21 mouse cellular contexts compared by ENCODE assay signal in genomic region chr3:102687852-102688251, GRCm38 (mm10). TPM values are rescaled to one million over a fixed set of nuclear protein-coding genes. Genes with fewer than 3 reads are reported as not detected.
DNase-seq lines count a peak whose midpoint lies in the region; ATAC-seq and TF ChIP-seq lines count a peak whose summit lies in the region.
"Had no signal": no experiment of that assay in that cellular context is flagged by ENCODE, and none has a peak within 500 bp of the region (broad histone marks: within the 10 kb centered on the region; RNA-seq: fewer than 3 reads in every experiment).

No protein-coding gene starts in this region.

- no peak for TF ChIP-seq EP300 in stomach, postnatal 0 days (optimal IDR thresholded peaks at IDR 0.05)

- DNase-seq in embryonic facial prominence, embryonic 11.5 days (ENCODE audit: low spot score): peak; percentile 52
- no peak for DNase-seq in embryonic facial prominence, embryonic 10.5 days (ENCODE audit: low spot score)
- no peak for DNase-seq in stomach, postnatal 0 days (ENCODE audit: low spot score)
- DNase-seq in cerebellum, adult 11 months: no peak
- DNase-seq in left cerebral cortex, adult 18-20 months (ENCODE audit: low spot score in 2 of 2): no peak
- DNase-seq in right cerebral cortex, postnatal 4 days: no peak
- DNase-seq: adrenal gland, postnatal 10 days; adrenal gland, postnatal 36 days; cerebellum, adult 2 months; cerebellum, adult 9-11 months; cerebellum, postnatal 25 days; gastrocnemius, postnatal 10 days; gastrocnemius, postnatal 36 days had no signal

- no peak overlapping the region for H3K9ac ChIP-seq in embryonic facial prominence, embryonic 11.5 days (replicated peaks; ENCODE audit: low read length)
- no peak overlapping the region for H3K9ac ChIP-seq in stomach, embryonic 14.5 days (replicated peaks; ENCODE audit: low read depth, low read length)
- no peak overlapping the region for H3K9ac ChIP-seq in stomach, postnatal 0 days (ENCODE audit: low read length)
- H3K9ac ChIP-seq in embryonic facial prominence, embryonic 15.5 days: no peak overlapping the region
- H3K9ac ChIP-seq: hindbrain, embryonic 12.5 days; hindbrain, embryonic 15.5 days had no signal

- H3K4me1 ChIP-seq in embryonic facial prominence, embryonic 11.5 days (ENCODE audit: control insufficient read depth, insufficient read depth, low read length): no peaks in the 10 kb centered on the region
- peaks cover 19% of the 10 kb centered on the region for H3K4me1 ChIP-seq in embryonic facial prominence, embryonic 10.5 days
- peaks cover 8% of the 10 kb centered on the region for H3K4me1 ChIP-seq in stomach, embryonic 14.5 days (ENCODE audit: control insufficient read depth, insufficient read depth, low read length)
- H3K4me1 ChIP-seq in stomach, postnatal 0 days (replicated peaks; ENCODE audit: control insufficient read depth, insufficient read depth): no peaks in the 10 kb centered on the region
- peaks cover 30% of the 10 kb centered on the region for H3K4me1 ChIP-seq in embryonic facial prominence, embryonic 15.5 days
- H3K4me1 ChIP-seq: hindbrain, embryonic 12.5 days had no signal

- no peaks in the 10 kb centered on the region for H3K36me3 ChIP-seq in embryonic facial prominence, embryonic 11.5 days (replicated peaks; ENCODE audit: control insufficient read depth, insufficient read depth, low read depth, low read length)
- no peaks in the 10 kb centered on the region for H3K36me3 ChIP-seq in embryonic facial prominence, embryonic 10.5 days (replicated peaks)
- no peaks in the 10 kb centered on the region for H3K36me3 ChIP-seq in stomach, embryonic 14.5 days (ENCODE audit: control insufficient read depth, insufficient read depth, low read length)
- no peaks in the 10 kb centered on the region for H3K36me3 ChIP-seq in stomach, postnatal 0 days (ENCODE audit: control insufficient read depth, insufficient read depth, low read length)
- no peaks in the 10 kb centered on the region for H3K36me3 ChIP-seq in embryonic facial prominence, embryonic 15.5 days
- H3K36me3 ChIP-seq: G1E; hindbrain, embryonic 12.5 days; hindbrain, embryonic 15.5 days had no signal

- H3K27ac ChIP-seq in embryonic facial prominence, embryonic 11.5 days (replicated peaks; ENCODE audit: low read depth, low read length): no peak overlapping the region
- H3K27ac ChIP-seq in embryonic facial prominence, embryonic 10.5 days (replicated peaks): no peak overlapping the region
- peak overlapping the region; percentile 11; the same call in 1 of the 2 replicates for H3K27ac ChIP-seq in stomach, embryonic 14.5 days (ENCODE audit: low read length)
- H3K27ac ChIP-seq in stomach, postnatal 0 days (replicated peaks): no peak overlapping the region
- H3K27ac ChIP-seq in embryonic facial prominence, embryonic 15.5 days (replicated peaks): peak overlapping the region; percentile 31; the same call in 1 of the 2 replicates
- H3K27ac ChIP-seq: hindbrain, embryonic 12.5 days; hindbrain, embryonic 15.5 days had no signal

- H3K4me3 ChIP-seq in embryonic facial prominence, embryonic 11.5 days (ENCODE audit: low read depth, low read length): no peak overlapping the region
- no peak overlapping the region for H3K4me3 ChIP-seq in embryonic facial prominence, embryonic 10.5 days
- no peak overlapping the region for H3K4me3 ChIP-seq in stomach, embryonic 14.5 days (ENCODE audit: low read depth, low read length)
- H3K4me3 ChIP-seq in stomach, postnatal 0 days (ENCODE audit: low read depth, low read length): no peak overlapping the region
- H3K4me3 ChIP-seq in embryonic facial prominence, embryonic 15.5 days (replicated peaks): no peak overlapping the region
- H3K4me3 ChIP-seq: hindbrain, embryonic 12.5 days; hindbrain, embryonic 15.5 days had no signal

- no peak overlapping the region for H3K4me2 ChIP-seq in embryonic facial prominence, embryonic 11.5 days (ENCODE audit: low read depth, low read length)
- H3K4me2 ChIP-seq in stomach, embryonic 14.5 days (replicated peaks; ENCODE audit: low read depth, low read length): no peak overlapping the region
- no peak overlapping the region for H3K4me2 ChIP-seq in stomach, postnatal 0 days (replicated peaks; ENCODE audit: low read depth)
- no peak overlapping the region for H3K4me2 ChIP-seq in embryonic facial prominence, embryonic 15.5 days (replicated peaks)
- H3K4me2 ChIP-seq: heart, embryonic 11.5 days; hindbrain, embryonic 12.5 days; hindbrain, embryonic 15.5 days had no signal

- H3K27me3 ChIP-seq in embryonic facial prominence, embryonic 11.5 days (ENCODE audit: control insufficient read depth, insufficient read depth, low read length): no peaks in the 10 kb centered on the region
- H3K27me3 ChIP-seq in embryonic facial prominence, embryonic 10.5 days (replicated peaks; ENCODE audit: low read depth, poor library complexity, severe bottlenecking): no peaks in the 10 kb centered on the region
- H3K27me3 ChIP-seq in stomach, embryonic 14.5 days (ENCODE audit: control insufficient read depth, insufficient read depth, low read length): no peaks in the 10 kb centered on the region
- no peaks in the 10 kb centered on the region for H3K27me3 ChIP-seq in stomach, postnatal 0 days (ENCODE audit: control insufficient read depth, insufficient read depth, low read length)
- H3K27me3 ChIP-seq in embryonic facial prominence, embryonic 15.5 days: no peaks in the 10 kb centered on the region
- H3K27me3 ChIP-seq: hindbrain, embryonic 15.5 days; Patski had no signal

- no peak for TF ChIP-seq CTCF in stomach, postnatal 0 days (IDR thresholded peaks at IDR 0.05; ENCODE audit: low read depth)

- H3K9me3 ChIP-seq in embryonic facial prominence, embryonic 11.5 days (replicated peaks; ENCODE audit: control insufficient read depth, low read length): no peaks in the 10 kb centered on the region
- H3K9me3 ChIP-seq in embryonic facial prominence, embryonic 10.5 days: no peaks in the 10 kb centered on the region
- no peaks in the 10 kb centered on the region for H3K9me3 ChIP-seq in stomach, embryonic 14.5 days (ENCODE audit: control insufficient read depth, low read depth, low read length)
- no peaks in the 10 kb centered on the region for H3K9me3 ChIP-seq in stomach, postnatal 0 days (ENCODE audit: control insufficient read depth, low read length)
- no peaks in the 10 kb centered on the region for H3K9me3 ChIP-seq in embryonic facial prominence, embryonic 15.5 days (replicated peaks)
- H3K9me3 ChIP-seq: G1E; hindbrain, embryonic 12.5 days; hindbrain, embryonic 15.5 days had no signal

- 57% methylated on average over 8 of the region's 8 CpGs for WGBS in embryonic facial prominence, embryonic 11.5 days
- WGBS in embryonic facial prominence, embryonic 10.5 days: 61% methylated on average over 8 of the region's 8 CpGs
- 45% methylated on average over 8 of the region's 8 CpGs for WGBS in stomach, embryonic 14.5 days
- 43% methylated on average over 8 of the region's 8 CpGs for WGBS in stomach, postnatal 0 days
- 19% methylated on average over 8 of the region's 8 CpGs for WGBS in embryonic facial prominence, embryonic 15.5 days

- ATAC-seq in embryonic facial prominence, embryonic 11.5 days (replicated peaks; ENCODE audit: insufficient number of reproducible peaks, low FRiP score, low TSS enrichment, low read depth): no peak
- no peak for ATAC-seq in stomach, embryonic 14.5 days (ENCODE audit: insufficient number of reproducible peaks, insufficient read depth, low FRiP score, low read depth)
- no peak for ATAC-seq in stomach, postnatal 0 days (ENCODE audit: low FRiP score, low TSS enrichment)
- ATAC-seq in embryonic facial prominence, embryonic 15.5 days (ENCODE audit: insufficient number of reproducible peaks, low FRiP score, low TSS enrichment, low read depth): no peak
- ATAC-seq: forebrain, embryonic 14.5 days; Patski had no signal

RNA-seq across cellular contexts. Expression of gene Tspan2, which starts 46.5 kb away (rescaled TPM):
- polyA plus RNA-seq in embryonic facial prominence, embryonic 11.5 days (2014; fragmentation: Nextera tagmentation; extraction: Ambion mirVana): 9.0 and 9.7 TPM in 2 replicates
- 7.4 and 7.6 TPM in 2 replicates for polyA plus RNA-seq in embryonic facial prominence, embryonic 10.5 days (2016; fragmentation: Nextera tagmentation; extraction: Ambion mirVana)
- 25.8 and 26.9 TPM in 2 replicates for polyA plus RNA-seq in stomach, embryonic 14.5 days (2014; fragmentation: Nextera tagmentation; extraction: Ambion mirVana)
- 20.7 and 21.3 TPM in 2 replicates for polyA plus RNA-seq in stomach, postnatal 0 days (2015; fragmentation: Nextera tagmentation; extraction: Ambion mirVana)
- 7.1 and 7.4 TPM in 2 replicates for polyA plus RNA-seq in embryonic facial prominence, embryonic 15.5 days (2015; fragmentation: Nextera tagmentation; extraction: Ambion mirVana)
- 10 to 100 TPM; 34.6 to 39.4 TPM for total RNA-seq in left cerebral cortex, adult 18-20 months (2021)
- polyA plus RNA-seq: G1E had no signal

Comparison
In these comparisons a context has a peak if more than half of its experiments do, and no peak if none do; other contexts are left out.
1. H3K27ac ChIP-seq: peak in stomach, embryonic 14.5 days (single experiment) and embryonic facial prominence, embryonic 15.5 days (single experiment); none in embryonic facial prominence, embryonic 11.5 days (single experiment), embryonic facial prominence, embryonic 10.5 days (single experiment) and stomach, postnatal 0 days (single experiment).